Mouse (Mus musculus) CH12.LX (cell line): Measurements from ENCODE around the gene Cd101. TPM values are rescaled to one million over a fixed set of nuclear protein-coding genes. Genes with fewer than 3 reads are reported as not detected.

Experiments used
- DNase-seq: peaks from one replicate; pipeline ENCODE4 v3.0.0-alpha.2; 2013; ENCODE audit errors: extremely low read depth
- H3K27ac ChIP-seq: 2 replicates; pipeline ENCODE4 v1.5.1; 2012; ENCODE audit warnings: low read depth, mild to moderate bottlenecking, control low read depth, moderate library complexity; ENCODE audit not compliant: insufficient read depth
- H3K27me3 ChIP-seq: replicated peaks from 2 replicates; pipeline ENCODE3; 2012; ENCODE audit warnings: inconsistent platforms
- H3K36me3 ChIP-seq, 2 experiments: replicated peaks in 1 of 2; 2 replicates each; pipeline versions ENCODE3 to v1.6.1; 2012; ENCODE audit warnings: inconsistent platforms in 1 of 2, low read length in 1 of 2, mild to moderate bottlenecking in 1 of 2, mixed read lengths in 1 of 2, moderate library complexity in 1 of 2; ENCODE audit not compliant: control insufficient read depth in 1 of 2, insufficient read depth in 1 of 2
- H3K4me1 ChIP-seq, 2 experiments: 2 replicates each; pipeline ENCODE4 v1.6.1; 2012; ENCODE audit warnings: inconsistent platforms in 1 of 2, moderate library complexity in 1 of 2; ENCODE audit not compliant: insufficient read depth in 2 of 2, control insufficient read depth in 1 of 2
- H3K4me2 ChIP-seq: 2 replicates; pipeline ENCODE4 v1.6.1; 2012; ENCODE audit warnings: low read depth, mild to moderate bottlenecking, control low read depth; ENCODE audit not compliant: poor library complexity, insufficient read depth, severe bottlenecking
- H3K4me3 ChIP-seq, 3 experiments: fragments of 150-350 bp in 1 of 3; sonication (generic) in 1 of 3; replicated peaks in 1 of 3; 2 replicates each; pipeline versions ENCODE3 to v1.5.1; 2011 to 2012; ENCODE audit warnings: low read depth in 2 of 3, low read length in 2 of 3, mild to moderate bottlenecking in 2 of 3, moderate library complexity in 2 of 3, control low read depth in 1 of 3, improper control_type of control experiment in 1 of 3, inconsistent platforms in 1 of 3, mixed read lengths in 1 of 3; ENCODE audit not compliant: poor library complexity in 1 of 3
- H3K79me2 ChIP-seq: replicated peaks from 2 replicates; pipeline ENCODE4 v1.6.1; 2012; ENCODE audit warnings: mild to moderate bottlenecking, moderate library complexity; ENCODE audit not compliant: control insufficient read depth, poor library complexity, insufficient read depth, severe bottlenecking; ENCODE audit errors: extremely low read depth
- H3K9ac ChIP-seq: 2 replicates; pipeline ENCODE4 v1.6.1; 2012; ENCODE audit warnings: low read depth, mild to moderate bottlenecking, control low read depth, moderate library complexity; ENCODE audit not compliant: insufficient read depth
- H3K9me3 ChIP-seq: replicated peaks from 2 replicates; pipeline ENCODE3; 2012; ENCODE audit warnings: low read length, inconsistent platforms, mixed read lengths
- BHLHE40 ChIP-seq: IDR thresholded peaks from 2 replicates; pipeline ENCODE4 v1.6.1; 2011; ENCODE audit warnings: mild to moderate bottlenecking, low read depth, low read length, improper control_type of control experiment
- CHD2 ChIP-seq: IDR thresholded peaks from 2 replicates; pipeline ENCODE4 v1.6.1; 2011; ENCODE audit warnings: low read length, improper control_type of control experiment
- CTCF ChIP-seq, 2 experiments: IDR thresholded peaks in 1 of 2; conservative IDR thresholded peaks in 1 of 2; 2 replicates each; pipeline ENCODE4 v1.5.1; 2011 to 2012; ENCODE audit warnings: low read depth in 2 of 2, low read length in 2 of 2, improper control_type of control experiment in 1 of 2, inconsistent platforms in 1 of 2, mild to moderate bottlenecking in 1 of 2, moderate library complexity in 1 of 2
- EP300 ChIP-seq: IDR thresholded peaks from 2 replicates; pipeline ENCODE4 v1.6.1; 2011; ENCODE audit warnings: low read length, improper control_type of control experiment
- IRF4 ChIP-seq: IDR thresholded peaks from 2 replicates; pipeline ENCODE4 v1.6.1; 2014; ENCODE audit warnings: low read depth, mild to moderate bottlenecking, inconsistent platforms, low read length, improper control_type of control experiment
- JUND ChIP-seq: conservative IDR thresholded peaks from 2 replicates; pipeline ENCODE4 v1.6.1; 2011; ENCODE audit warnings: low read depth, low read length, improper control_type of control experiment
- KAT2A ChIP-seq: IDR thresholded peaks from 2 replicates; pipeline ENCODE4 v1.6.1; 2012; ENCODE audit warnings: low read length, improper control_type of control experiment, inconsistent platforms; ENCODE audit not compliant: insufficient replicate concordance
- MAX ChIP-seq: IDR thresholded peaks from 2 replicates; pipeline ENCODE4 v1.6.1; 2011; ENCODE audit warnings: low read length, improper control_type of control experiment
- MAZ ChIP-seq: IDR thresholded peaks from 2 replicates; pipeline ENCODE4 v1.6.1; 2012; ENCODE audit warnings: low read depth, mild to moderate bottlenecking, inconsistent platforms, low read length, improper control_type of control experiment, moderate library complexity
- MXI1 ChIP-seq: IDR thresholded peaks from 2 replicates; pipeline ENCODE4 v1.6.1; 2011; ENCODE audit warnings: mild to moderate bottlenecking, low read depth, low read length, improper control_type of control experiment
- MYC ChIP-seq: IDR thresholded peaks from 2 replicates; pipeline ENCODE4 v1.6.1; 2011; ENCODE audit warnings: low read depth, mild to moderate bottlenecking, improper control_type of control experiment, low read length
- NELFE ChIP-seq: IDR thresholded peaks from 2 replicates; pipeline ENCODE4 v1.6.1; 2011; ENCODE audit warnings: low read depth, low read length, improper control_type of control experiment
- NRF1 ChIP-seq: IDR thresholded peaks from 2 replicates; pipeline ENCODE4 v1.6.1; 2014; ENCODE audit warnings: low read depth, mild to moderate bottlenecking, inconsistent platforms, low read length, improper control_type of control experiment, moderate library complexity
- POLR2A ChIP-seq: IDR thresholded peaks from 2 replicates; pipeline ENCODE4 v1.6.1; 2011; ENCODE audit warnings: low read depth, mild to moderate bottlenecking, improper control_type of control experiment, low read length
- RAD21 ChIP-seq: IDR thresholded peaks from 2 replicates; pipeline ENCODE4 v1.6.1; 2011; ENCODE audit warnings: low read depth, mild to moderate bottlenecking, low read length, improper control_type of control experiment, moderate library complexity
- SIN3A ChIP-seq: IDR thresholded peaks from 2 replicates; pipeline ENCODE4 v1.6.1; 2012; ENCODE audit warnings: low read length, improper control_type of control experiment, inconsistent platforms
- TCF12 ChIP-seq: IDR thresholded peaks from 2 replicates; pipeline ENCODE4 v1.6.1; 2014; ENCODE audit warnings: low read depth, mild to moderate bottlenecking, inconsistent platforms, low read length, improper control_type of control experiment
- UBTF ChIP-seq: IDR thresholded peaks from 2 replicates; pipeline ENCODE4 v1.6.1; 2012; ENCODE audit warnings: low read depth, mild to moderate bottlenecking, inconsistent platforms, low read length, improper control_type of control experiment, moderate library complexity
- USF1 ChIP-seq: IDR thresholded peaks from 2 replicates; pipeline ENCODE4 v1.6.1; 2014; ENCODE audit warnings: low read depth, mild to moderate bottlenecking, inconsistent platforms, low read length, improper control_type of control experiment
- ZKSCAN1 ChIP-seq: IDR thresholded peaks from 2 replicates; pipeline ENCODE4 v1.6.1; 2012; ENCODE audit warnings: low read depth, inconsistent platforms, low read length, improper control_type of control experiment, borderline replicate concordance
- ZMIZ1 ChIP-seq: IDR thresholded peaks from 2 replicates; pipeline ENCODE4 v1.6.1; 2012; ENCODE audit warnings: low read depth, mild to moderate bottlenecking, inconsistent platforms, low read length, improper control_type of control experiment
- dilution Hi-C: fragments of 300-500 bp; cut with MboI; formaldehyde crosslinking; loops from 2 replicates; pipeline ENCODE4 v1.14.3; 2020; ENCODE audit warnings: low sequenced_read_pairs; ENCODE audit not compliant: extremely low pct_unique_long_range_greater_than_20kb, extremely low pct_ligation_motif_present
- in situ Hi-C: fragments of 300-500 bp; cut with MboI; formaldehyde crosslinking; loops from 3 replicates; pipeline ENCODE4 v1.14.3; 2019; ENCODE audit warnings: low sequenced_read_pairs, low pct_ligation_motif_present, low pct_unique_long_range_greater_than_20kb, mixed read lengths
- polyA plus RNA-seq: library from polyadenylated mRNA; unstranded; fragments of >175 nt; gene quantifications from 2 replicates; pipeline ENCODE4 v1.2.1, GENCODE M21; 2012; ENCODE audit warnings: low read depth; ENCODE audit not compliant: insufficient read length
- total RNA-seq, 2 experiments: library from RNA; depleted of rRNA; stranded (reverse); fragments of 300-350 nt in 1 of 2; fragments of >200 nt in 1 of 2; gene quantifications; 2 replicates each; pipeline ENCODE4 v1.2.3; 2012 to 2014

Gene Cd101
- total and polyA plus RNA-seq, 3 experiments: not detected

DNA sequence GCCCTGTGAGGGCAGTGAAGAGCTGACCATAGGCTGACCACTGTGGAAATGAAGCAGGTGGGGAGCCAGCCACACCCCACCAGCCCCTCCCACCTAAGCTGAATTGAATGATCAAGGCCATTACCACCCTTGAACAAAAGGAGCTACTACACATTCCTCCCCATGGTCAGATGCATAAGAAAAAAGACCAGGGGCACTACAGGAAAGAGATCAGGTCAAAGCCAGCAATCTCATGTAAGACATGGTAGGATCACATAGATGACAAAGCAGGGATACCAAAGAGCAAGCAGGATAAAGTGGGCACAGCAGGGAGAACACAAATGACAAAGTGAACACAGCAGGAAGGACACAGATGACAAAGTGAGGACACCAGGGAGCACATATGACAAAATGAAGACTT, 42.2 kb upstream of the Cd101 start:
- Histone ChIP-seq H3K4me3 (no peak overlapping the region), H3K9me3 (no peaks in the 10 kb centered on the region), H3K36me3 (no peaks in the 10 kb centered on the region), H3K79me2 (no peaks in the 10 kb centered on the region), H3K27ac (no peak overlapping the region), H3K9ac (no peak overlapping the region), H3K27me3 (no peaks in the 10 kb centered on the region), H3K4me1 (peaks cover 4 to 7% of the 10 kb centered on the region in 2 experiments; a peak in 3 of 4 replicates), H3K4me2 (no peak overlapping the region)
- TF ChIP-seq UBTF (no peak), CHD2 (no peak), JUND (no peak), CTCF (conservative IDR thresholded peaks at IDR 0.05 in 1 of 2, IDR thresholded peaks at IDR 0.05 in 1 of 2; ENCODE audit: low read depth in 2 of 2, low read length in 2 of 2) (no peak), MAX (no peak), MYC (no peak), MAZ (no peak), TCF12 (no peak), USF1 (no peak), SIN3A (no peak), NELFE (no peak), IRF4 (no peak), MXI1 (no peak), KAT2A (no peak), NRF1 (no peak), ZMIZ1 (no peak)
- dilution Hi-C loops: no loop called here
- DNase-seq: no peak
- in situ Hi-C loops: no loop called here

DNA sequence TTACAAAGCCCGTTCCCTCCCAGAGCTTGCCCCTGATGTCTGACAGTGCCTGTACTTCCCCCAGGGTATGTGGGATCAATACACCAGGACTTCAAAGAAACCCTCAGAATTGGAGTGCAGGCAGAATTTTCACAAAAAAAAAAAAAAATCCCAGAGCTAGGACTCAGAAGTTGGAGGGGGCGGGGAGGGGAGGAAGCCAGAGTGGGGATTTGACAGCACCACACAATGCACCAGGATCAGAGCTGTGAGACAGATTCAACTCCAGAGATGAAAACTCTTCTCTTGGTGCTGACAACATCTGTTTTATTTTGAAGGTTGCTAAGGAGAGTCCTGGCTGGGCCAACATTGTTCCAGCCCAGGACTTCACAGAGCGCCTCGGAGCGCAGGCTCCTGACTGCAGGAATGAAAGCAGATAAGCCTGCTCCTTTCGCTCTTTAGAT, 41.5 kb upstream of the Cd101 start:
- no peaks in the 10 kb centered on the region for H3K79me2 ChIP-seq
- DNase-seq: no peak
- dilution Hi-C loops (no loop called here), in situ Hi-C loops (no loop called here)
- H3K9ac ChIP-seq: no peak overlapping the region
- no peak overlapping the region for H3K4me3 ChIP-seq
- H3K27me3 ChIP-seq: no peaks in the 10 kb centered on the region
- no peak overlapping the region for H3K27ac ChIP-seq
- H3K4me2 ChIP-seq: no peak overlapping the region
- H3K4me1 ChIP-seq: peaks cover 4 to 7% of the 10 kb centered on the region in 2 experiments; a peak in 3 of 4 replicates
- no peaks in the 10 kb centered on the region for H3K36me3 ChIP-seq
- TF ChIP-seq IRF4: no peak
- no peak for TF ChIP-seq KAT2A
- TF ChIP-seq UBTF: no peak
- TF ChIP-seq ZKSCAN1: no peak
- no peak for TF ChIP-seq POLR2A
- no peak for TF ChIP-seq EP300
- no peak for TF ChIP-seq BHLHE40
- no peak for TF ChIP-seq RAD21
- TF ChIP-seq, all 38 proteins: peak for 0
- no peaks in the 10 kb centered on the region for H3K9me3 ChIP-seq
